Mouse (Mus musculus) kidney, postnatal 25 days (tissue): Measurements from ENCODE around the gene Ppp1r2.

ENCODE experiments used
- DNase-seq, 2 experiments: peaks; one replicate each; pipeline ENCODE4 v3.0.0; 2021; ENCODE audit warnings: mixed read lengths in 2 of 2

Gene Ppp1r2

DNA sequence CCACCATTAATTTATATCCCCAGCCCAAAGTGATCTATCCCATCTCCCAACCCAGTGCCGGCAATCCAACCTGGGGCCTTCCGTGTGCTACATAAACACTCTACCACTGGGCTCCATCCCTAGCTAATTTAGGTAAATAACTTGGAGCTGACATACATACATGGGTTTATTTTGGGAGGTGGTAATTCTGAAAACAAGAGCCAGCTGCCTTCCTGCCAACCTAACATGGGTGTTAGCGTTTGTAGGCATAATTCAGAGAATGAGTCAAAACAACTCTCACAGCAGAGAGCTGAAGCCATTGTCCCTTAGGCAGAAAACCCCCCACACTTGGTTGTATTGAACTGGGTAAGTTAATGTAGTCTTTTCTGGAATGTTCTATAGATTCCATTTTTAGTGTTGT, 12.6 kb upstream of the Ppp1r2 start:
- no peak for DNase-seq

DNA sequence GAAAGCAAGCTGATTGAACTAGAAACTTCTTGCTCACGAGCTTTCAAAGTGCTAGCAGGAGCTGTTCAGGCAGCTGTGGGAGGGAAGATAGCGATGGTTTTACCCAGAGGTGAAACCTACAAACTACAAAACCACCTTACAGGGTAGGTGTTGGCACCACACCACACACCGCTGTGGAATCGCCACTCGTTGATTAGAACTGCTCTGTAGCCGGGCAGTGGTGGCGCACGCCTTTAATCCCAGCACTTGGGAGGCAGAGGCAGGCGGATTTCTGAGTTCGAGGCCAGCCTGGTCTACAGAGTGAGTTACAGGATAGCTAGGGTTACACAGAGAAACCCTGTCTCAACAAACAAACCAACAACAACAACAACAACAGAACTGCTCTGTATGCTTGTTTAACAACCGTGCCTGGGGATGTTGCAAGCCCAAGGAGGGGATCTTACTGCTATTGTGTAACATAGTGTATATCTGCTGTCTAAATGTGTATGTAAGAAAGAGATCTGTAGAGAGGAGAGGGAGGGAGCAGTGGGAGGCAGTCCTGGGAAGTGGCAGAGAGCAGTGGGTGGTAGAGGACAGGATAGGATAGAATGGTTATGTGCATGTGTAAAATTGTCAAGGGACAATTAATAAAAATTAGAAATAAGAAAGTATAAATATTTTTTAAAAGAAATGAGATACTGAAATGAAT, 11.9 kb upstream of the Ppp1r2 start:
- DNase-seq: no peak

DNA sequence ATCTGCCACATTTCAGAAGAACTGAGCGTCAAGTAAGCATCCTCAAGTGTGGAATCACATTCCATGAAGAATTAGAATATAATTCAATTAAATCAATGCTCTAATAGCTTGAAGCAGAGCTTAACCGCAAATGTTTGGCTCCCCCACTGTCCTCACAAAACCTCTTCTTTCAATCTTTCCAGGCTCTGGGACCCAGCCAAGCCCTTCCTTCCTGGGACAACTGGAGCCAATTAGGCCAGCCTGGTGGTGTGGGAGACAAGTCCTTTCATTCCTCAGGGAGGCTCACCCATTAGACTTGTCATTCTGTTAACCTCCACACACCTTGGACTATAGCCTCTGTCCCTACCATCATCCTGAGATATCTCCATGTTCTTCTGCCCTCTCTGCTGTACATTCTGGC, 6.9 kb upstream of the Ppp1r2 start:
- DNase-seq: peak; percentile 60 to 70

DNA sequence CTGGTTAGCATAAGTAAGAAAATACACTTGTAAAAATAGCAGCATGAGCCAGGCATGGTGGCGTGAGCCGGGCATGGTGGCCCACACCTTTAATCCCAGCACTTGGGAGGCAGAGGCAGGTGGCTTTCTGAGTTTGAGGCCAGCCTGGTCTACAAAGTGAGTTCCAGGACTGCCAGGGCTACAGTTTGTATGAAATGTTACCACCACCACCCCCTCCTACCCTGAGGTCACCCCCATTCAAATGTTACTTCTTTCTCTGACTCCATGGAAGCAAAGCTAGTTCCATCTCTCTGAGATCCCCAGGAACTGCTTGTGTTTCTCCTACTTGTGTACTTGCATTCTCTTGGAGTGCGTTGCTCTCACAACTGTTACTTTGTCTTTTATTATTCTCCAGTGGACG, 5.1 kb upstream of the Ppp1r2 start:
- no peak for DNase-seq

DNA sequence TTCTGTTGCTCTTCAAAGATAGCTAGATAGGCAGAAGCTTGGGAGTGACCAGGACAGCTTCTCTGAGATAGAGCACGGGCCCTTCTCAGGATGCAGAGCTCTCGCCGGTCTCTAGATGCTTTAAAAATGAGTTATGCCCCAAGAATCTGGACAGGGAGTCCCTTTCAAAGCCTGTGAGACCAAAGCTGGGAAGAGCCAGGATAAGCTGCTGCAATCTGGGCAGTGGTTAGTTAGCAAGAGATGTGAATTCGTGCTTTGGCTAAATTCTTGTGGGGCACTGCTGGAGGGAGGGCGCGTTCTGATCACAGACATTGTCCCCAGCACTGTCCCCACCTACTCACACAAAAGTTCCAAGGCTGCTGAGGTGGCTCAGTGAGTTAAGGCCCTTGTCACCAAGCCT, 3.5 kb upstream of the Ppp1r2 start:
- no peak for DNase-seq

DNA sequence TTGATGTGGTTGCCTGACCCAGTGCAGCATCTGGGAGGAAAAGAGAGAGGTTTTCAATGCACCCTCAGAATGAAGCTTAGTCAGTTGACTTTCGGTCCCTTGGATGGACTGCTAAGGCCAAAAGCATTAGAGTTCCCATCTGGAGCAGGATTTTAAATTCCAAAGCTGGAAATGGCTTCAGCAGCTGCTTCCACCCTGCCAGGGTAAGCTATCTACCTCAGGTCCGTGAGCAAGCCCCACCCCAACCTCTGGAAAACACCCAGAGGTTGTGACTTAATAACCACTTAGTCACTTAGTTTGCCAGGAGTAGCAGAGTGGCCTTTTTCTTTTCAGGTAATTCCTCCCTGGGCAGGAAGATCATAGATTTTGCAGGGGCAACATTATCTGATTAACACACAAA, 3.0 kb upstream of the Ppp1r2 start:
- no peak for DNase-seq

DNA sequence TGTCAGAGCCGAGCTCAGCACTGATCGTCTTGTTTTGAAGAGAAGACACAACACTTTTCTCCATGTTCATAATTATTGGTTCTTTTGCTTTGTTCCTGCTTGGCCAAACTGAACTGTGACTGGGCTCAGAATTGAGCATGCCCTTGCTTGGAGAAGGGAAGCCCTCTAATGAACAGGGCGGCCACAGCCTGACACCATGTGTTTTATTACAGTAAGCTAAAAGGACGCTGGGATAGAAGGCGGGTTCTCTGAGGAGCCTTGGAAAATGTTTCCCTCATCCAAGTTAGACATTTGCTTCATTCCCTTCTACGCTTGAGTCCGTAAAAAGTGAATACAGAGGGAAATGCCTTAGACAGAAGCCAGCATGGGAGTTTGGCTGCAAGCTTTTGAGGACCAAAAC, 1.9 kb upstream of the Ppp1r2 start:
- peak; percentile 30 to 55 for DNase-seq

DNA sequence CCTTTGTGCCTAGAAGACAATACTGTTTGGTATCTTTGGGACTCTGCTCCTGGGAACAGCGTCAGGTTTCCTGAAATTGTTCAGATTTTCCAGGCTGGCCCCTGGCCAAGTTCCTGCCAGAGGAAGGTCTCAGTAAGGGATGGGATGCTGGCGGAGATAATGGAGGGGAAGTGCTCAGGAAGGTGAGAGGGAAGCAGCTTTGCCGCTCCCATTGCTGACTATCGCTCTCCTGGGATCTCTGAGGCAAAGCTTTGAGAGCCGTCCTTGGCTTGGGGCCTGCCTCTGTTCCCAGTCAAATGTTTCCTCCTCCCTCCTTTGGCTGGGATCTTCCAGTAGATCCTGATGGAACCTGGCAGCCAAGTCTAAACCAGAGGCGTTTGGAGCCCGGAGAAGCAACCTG, 1.5 kb upstream of the Ppp1r2 start:
- DNase-seq: peak; percentile 86 to 90

DNA sequence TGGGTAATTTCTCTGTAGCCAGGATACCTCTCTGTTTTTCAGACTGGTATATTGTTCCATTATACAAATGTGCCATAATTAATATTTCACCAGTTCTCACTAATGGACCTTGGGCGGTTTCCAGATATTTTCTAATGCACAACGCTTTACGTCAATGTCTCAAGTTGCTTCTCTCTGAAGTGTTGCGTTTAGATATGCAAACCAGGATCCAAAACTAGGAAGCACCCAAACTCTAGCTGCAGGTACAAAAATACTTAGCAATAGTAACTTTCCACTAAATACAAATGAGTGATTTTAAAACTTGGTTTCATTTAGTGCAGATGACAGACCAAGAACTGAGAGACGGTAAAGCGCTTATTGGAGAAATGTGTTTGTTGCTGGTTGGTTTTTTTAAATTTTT, 993 bp downstream of the Ppp1r2 start:
- no peak for DNase-seq

DNA sequence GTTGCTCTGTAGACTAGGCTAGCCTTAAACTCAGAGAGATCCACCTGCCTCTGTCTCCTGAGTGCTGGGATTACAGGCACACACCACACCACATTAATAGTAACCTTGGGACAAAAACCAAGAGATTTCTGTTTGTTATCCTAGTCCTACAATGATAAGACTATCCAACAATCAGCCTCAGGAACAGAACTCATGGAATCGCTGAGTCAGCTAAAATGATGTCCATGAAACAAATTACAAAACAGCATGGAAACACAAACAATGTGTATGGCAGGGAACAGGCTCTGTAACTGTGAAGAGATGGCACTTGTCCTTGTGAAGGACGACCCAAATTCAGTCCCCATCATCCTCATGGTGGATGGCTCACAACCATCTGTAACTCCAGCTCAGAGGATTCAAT, 8.4 kb downstream of the Ppp1r2 start:
- no peak for DNase-seq

DNA sequence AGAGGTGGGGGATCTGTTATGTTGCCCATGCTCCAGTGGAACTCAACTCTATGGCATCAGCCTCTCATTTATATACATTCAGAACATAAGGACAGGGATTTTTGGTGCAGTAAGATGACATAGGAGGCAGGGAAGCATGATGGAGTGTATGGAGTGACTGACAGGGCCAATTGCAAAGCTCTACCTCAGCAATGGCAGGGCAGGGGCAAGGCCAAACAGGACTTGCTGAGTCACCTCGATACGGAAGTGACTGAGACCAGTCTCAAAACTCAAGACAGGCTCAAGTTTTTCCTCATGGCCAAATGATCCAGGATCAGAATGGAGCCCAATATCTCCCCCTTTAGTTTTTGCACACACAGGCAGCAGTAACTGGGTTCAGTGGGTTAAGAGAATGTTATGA, 18.9 kb downstream of the Ppp1r2 start:
- no peak for DNase-seq

DNA sequence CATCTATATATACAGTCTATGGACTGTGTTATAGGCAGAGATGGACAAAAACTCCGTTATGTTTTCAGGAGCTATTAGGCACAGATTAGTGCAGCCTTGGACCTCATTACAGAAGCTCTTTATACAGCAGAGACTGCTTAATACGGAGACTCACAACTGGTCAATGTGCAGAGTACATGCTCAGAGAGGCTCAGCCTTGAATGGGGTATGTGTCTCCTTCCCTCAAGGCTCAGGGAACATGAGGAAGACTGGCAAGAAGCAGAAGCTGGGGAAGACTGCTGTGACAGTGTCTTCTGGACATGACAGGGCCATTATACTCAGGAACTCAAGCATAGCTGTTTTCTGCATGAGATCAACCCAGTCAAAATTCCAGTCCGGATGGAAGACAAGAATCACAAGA, 19.4 kb downstream of the Ppp1r2 start:
- DNase-seq: no peak

DNA sequence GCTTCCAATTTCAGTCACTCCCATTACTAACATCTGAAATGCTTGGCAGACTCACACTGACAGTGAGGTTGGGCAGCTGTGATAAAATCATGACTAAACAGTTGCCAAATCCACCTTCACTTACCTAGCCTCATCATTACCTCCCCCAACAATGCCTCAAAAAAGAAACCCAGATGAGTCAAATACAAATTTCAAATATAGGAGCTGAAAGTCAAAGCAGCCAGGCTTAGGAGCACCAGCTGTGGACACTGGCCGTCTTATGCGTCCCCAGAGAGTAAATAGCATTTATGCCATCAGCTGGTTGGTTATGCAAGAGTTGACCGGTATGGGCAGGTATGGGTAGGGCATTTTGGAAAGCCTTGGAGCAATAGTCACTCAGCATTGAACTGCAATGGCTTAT, 25.7 kb downstream of the Ppp1r2 start:
- DNase-seq: no peak

DNA sequence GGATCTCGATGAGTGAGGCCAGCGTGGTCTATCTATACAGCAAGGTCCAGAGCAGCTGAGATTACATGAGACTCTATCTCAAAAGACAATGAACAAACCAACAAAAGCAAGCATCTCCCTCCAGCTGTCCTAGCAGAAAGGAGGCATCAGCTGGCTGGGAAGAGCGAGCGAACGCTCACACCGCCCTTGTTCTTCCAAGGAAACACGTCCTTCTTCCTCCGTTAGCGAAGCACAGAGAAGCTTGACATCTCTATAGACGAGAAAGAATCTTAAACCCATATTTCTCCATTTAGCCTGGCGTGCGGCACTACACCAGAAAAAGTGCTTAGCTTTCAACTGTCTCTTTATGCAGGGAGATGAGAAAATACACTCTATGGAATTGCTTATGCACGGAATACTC, 26.4 kb downstream of the Ppp1r2 start:
- no peak for DNase-seq

DNA sequence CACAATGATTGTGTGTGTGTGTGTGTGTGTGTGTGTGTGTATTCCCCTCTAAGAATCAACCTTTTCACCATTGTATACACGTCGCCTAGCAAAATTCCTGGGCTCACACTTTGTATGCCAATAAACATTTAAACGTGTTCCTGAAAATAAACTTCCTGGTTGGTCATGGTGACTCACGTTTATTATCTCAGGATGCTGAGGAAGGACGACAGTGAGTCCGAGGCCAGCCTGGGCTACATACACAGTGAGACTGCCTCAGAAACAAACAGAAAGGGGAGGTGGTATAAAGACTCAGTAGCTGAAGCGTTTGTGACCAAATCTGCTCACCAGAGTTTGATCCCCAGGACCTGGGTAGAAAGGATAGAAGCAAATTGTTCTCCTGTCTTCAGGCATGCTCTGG, 27.6 kb downstream of the Ppp1r2 start:
- DNase-seq: no peak

DNA sequence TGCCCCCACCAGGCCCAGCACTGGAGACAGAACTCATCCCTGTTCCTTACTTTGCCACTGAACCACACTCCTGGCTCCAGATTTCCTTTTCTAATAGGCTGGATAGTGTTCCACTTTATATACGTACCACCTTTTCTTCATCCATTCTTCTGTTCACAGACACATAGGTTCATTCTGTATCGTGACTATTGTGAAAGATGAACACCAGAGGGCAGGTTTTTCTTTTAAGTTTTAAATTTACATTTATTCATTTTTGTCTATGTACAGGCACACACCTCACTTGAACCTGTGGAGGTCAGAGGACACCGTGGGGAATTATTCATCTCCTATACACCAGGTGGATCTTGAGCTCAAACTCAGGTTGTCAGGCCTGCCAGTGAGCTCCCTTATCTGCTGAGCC, 31.0 kb downstream of the Ppp1r2 start:
- peak in 1 of 2 experiments; percentile 19 for DNase-seq

DNA sequence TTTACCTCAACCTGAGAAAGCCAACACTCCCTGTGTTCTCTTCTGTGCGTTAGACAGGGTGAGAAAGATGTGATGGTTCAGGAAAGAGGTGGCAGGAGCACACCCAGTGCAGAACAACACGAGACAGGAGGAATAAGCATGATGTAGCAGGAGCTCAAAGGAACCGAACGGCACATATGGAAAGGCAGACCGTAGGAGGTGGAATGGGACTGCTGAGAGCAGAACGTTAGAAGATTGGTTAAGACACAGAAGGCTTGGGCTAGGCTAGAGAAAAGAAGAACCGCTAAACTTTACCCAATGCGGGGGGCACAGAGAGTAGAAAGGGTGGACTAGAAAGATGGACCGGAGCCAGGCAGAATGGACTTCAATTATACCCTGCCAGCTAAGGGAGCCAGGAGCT, 33.6 kb downstream of the Ppp1r2 start:
- no peak for DNase-seq

DNA sequence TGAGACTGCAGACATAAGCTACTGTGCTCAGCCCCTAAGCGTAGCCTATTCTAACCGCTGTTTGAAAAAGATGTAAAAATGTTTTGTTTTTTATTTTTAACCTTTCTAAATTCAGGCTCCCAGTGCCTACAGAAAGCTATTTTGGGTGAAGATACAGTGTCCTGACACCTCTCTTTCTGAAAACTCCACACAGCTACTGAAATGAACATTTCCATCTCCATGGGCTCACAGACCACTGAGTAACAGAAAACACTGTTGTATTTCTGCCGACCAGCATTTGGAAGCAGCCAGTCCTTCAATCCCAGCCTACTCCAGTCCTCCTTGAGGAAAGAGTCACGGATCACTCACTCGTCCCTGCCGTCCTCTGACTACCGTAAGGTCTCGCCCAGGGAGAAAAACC, 34.5 kb downstream of the Ppp1r2 start:
- peak in 1 of 2 experiments; percentile 12 for DNase-seq

DNA sequence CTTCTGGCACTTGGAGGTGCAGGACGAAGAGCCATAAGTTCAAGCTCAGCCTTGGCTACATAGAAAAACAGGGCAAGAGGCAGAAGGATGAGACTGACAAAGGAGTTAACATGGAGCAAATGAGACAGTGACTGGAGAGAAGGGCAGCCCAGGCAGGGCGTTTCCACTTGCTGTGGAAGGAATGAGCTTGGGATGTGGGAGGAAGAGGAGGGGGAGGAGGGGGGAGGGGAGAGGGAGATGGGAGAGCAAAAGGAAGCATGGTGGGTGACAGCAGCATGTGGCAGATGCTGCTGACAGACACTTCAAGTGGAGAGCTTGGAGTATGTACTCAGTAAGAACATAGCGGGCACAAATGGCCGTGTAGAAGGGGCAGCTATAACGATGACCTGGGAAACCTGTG, 36.8 kb downstream of the Ppp1r2 start:
- no peak for DNase-seq

DNA sequence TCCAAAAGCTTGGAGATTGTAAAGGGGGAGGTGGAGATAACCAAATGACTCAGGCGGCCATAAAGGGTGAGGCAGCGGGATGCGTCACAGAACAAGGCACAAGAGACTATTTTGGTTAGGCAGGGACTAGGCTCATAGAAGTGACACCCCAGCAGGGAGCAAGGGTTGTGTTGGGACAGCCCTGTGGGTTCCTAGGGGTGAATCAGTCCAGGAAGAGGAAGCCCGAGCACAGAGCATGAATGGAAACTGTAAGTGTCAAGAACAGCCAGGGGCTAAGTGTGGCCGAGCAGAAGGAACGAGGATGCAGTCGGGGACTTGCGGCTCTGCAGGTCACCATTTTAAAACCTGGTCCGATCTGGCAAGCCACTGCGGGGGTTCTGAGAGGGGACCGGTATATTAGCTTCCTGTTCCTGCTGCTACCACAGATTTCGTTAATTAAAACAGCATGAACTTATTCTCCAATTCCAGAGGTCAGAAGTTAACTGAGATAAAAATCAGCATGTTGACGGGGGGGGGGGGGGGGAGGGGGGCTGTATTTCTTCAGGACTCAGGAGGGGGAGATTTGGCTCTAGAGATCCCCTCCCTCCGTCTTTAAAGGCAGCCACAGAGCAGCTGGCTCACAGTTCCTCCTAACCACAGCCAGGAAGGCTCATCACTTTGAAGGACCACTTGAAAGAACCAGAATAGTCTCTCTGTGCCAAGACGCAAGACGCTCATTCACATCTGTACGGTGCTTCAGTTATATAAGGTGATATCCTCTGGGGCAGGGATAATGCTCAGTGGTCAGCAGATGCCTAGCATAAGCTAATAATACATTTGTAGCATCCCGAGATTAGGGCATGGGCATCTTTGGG, 39.4 kb downstream of the Ppp1r2 start:
- no peak for DNase-seq

DNA sequence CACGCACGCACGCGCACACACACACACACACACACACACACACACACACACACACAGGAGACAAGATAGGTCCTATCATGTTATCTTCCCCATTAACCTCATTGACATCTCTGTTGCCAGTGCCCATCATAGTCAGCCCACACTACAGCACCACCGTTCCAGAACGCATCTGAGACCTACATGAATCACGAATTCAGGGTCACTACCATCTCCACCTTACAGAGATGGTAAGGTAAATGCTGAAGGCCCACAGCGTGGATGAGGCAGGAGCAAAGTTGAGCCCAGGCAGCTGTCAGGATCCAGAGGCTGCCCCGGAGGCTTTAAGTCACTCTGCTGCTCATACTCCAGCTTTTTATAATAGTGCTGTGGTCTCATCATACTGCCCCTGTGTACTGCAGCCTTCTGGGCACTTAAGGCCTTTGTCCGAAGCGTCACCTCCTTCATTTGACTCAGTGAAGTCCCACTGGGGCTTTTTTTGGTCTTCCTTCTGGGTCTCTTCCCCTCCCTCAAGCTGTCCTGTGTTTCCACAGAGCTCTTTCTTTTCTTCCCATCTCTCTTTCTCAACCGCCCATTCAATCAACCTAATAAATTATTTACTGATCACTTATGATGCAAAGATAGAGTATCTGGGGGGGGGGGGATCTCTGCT, 40.1 kb downstream of the Ppp1r2 start:
- no peak for DNase-seq

DNA sequence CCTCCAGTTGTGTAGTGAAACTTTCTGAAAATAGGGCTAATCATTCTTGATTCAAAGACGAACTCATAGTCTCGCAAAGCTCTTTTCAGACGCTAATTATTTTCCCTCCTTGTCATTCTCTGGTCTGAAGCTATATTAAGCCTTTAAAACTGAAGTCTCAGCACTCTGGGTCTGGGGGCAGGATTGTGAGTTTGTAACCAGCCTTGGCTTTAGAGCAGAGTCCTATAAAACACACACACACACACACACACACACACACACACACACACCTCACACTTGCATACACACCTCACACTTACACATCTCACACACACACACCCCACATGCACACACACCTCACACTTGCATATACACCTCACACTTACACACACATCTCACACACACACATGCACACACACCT, 40.7 kb downstream of the Ppp1r2 start:
- no peak for DNase-seq

DNA sequence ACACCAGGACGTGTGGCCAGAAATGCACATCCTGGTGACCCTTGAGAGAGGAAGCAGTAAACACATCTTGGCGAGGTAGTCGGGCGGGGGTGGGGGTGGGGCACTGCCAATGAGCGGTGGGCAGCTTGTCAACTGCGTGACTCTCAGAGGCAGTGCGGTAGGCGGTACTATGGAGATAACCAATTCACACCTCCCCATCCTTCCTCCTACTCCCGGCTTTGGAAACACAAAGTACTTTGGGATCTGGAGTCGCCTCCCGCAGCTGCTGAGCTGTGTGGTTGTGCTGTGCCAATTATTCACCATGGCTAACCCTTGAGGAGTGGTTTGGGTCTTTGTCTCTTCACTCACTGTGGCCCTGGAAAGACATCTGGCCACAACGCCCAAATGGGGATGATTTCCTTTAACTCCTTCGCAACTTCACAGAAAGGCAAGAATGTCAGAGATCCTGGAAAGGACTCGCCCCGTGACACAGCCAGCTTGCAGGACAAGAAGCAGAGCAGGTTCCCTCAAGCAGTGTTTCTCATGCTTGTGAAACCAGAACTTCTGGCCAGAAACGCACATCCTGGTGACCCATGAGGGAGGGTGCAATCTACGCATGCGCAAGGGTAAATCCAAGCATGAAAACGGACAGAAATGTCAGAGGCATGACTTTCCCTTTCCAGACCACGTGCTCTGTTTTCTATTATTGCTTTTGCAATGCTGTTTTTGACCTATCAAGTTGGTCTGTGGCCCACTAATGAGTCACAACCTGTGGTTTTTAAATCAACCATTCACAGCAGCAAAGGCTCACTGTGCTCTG, 41.3 kb downstream of the Ppp1r2 start:
- peak; percentile 77 to 83 for DNase-seq
